8 mouse cellular contexts compared by ENCODE assay signal in genomic region chr6:94699173-94699987, GRCm38 (mm10). TPM values are rescaled to one million over a fixed set of nuclear protein-coding genes. Genes with fewer than 3 reads are reported as not detected.
DNase-seq lines count a peak whose midpoint lies in the region; ATAC-seq and TF ChIP-seq lines count a peak whose summit lies in the region.

No protein-coding gene starts in this region.

- H3K9me3 ChIP-seq in heart, embryonic 10.5 days = no peaks in the 10 kb centered on the region
- no peaks in the 10 kb centered on the region for H3K9me3 ChIP-seq in kidney, embryonic 14.5 days (ENCODE audit: control insufficient read depth, low read length)

- WGBS in heart, embryonic 10.5 days = under 1% methylated on average over 94 of the region's 95 CpGs
- WGBS in kidney, embryonic 14.5 days = under 1% methylated on average over 78 of the region's 95 CpGs
- WGBS in small intestine, adult 2 months = under 1% methylated on average over 95 of the region's 95 CpGs

- H3K27me3 ChIP-seq in heart, embryonic 10.5 days (ENCODE audit: insufficient read depth, poor library complexity, severe bottlenecking) = peaks cover 16% of the 10 kb centered on the region
- peaks cover 5% of the 10 kb centered on the region; the same call in 1 of the 2 replicates for H3K27me3 ChIP-seq in kidney, embryonic 14.5 days (ENCODE audit: control insufficient read depth, insufficient read depth, low read length)
- H3K27me3 ChIP-seq in small intestine, adult 2 months (ENCODE audit: control insufficient read depth, insufficient read depth, low read length) = no peaks in the 10 kb centered on the region

- H3K36me3 ChIP-seq in heart, embryonic 10.5 days = no peaks in the 10 kb centered on the region
- no peaks in the 10 kb centered on the region for H3K36me3 ChIP-seq in kidney, embryonic 14.5 days (ENCODE audit: control insufficient read depth, insufficient read depth, low read length)
- H3K36me3 ChIP-seq in small intestine, adult 2 months (ENCODE audit: control insufficient read depth, insufficient read depth, low read length) = no peaks in the 10 kb centered on the region

- peak; percentile 69 for ATAC-seq in kidney, embryonic 14.5 days (ENCODE audit: low FRiP score, low TSS enrichment)
- ATAC-seq in monocyte, adult 5-6 weeks (replicated peaks; ENCODE audit: insufficient number of reproducible peaks, low FRiP score, low TSS enrichment, poor library complexity, severe bottlenecking) = no peak

- peak overlapping the region; percentile 78 for H3K4me2 ChIP-seq in kidney, embryonic 14.5 days (replicated peaks; ENCODE audit: low read depth, low read length)

- peak; percentile 6 to 19 for DNase-seq in B cell, adult 2 months
- DNase-seq in MN1 (ENCODE audit: low spot score) = peak; percentile 52
- DNase-seq in cerebellum, postnatal 36 days = peak; percentile 53 to 61
- peak; percentile 83 for DNase-seq in heart, embryonic 10.5 days (ENCODE audit: low spot score)
- peak; percentile 28 for DNase-seq in lung, postnatal 14 days

- H3K4me1 ChIP-seq in heart, embryonic 10.5 days = peaks cover 50% of the 10 kb centered on the region
- peaks cover 11% of the 10 kb centered on the region for H3K4me1 ChIP-seq in kidney, embryonic 14.5 days (ENCODE audit: control insufficient read depth, insufficient read depth, low read length)
- H3K4me1 ChIP-seq in small intestine, adult 2 months (ENCODE audit: control insufficient read depth, insufficient read depth, insufficient read length, low read length) = peaks cover 9% of the 10 kb centered on the region

- no peak for TF ChIP-seq POLR2A in small intestine, adult 2 months (IDR thresholded peaks at IDR 0.05; ENCODE audit: low read depth, low read length)

- peak overlapping the region; percentile 94 for H3K27ac ChIP-seq in heart, embryonic 10.5 days
- peak overlapping the region; percentile 71; the same call in 1 of the 2 replicates for H3K27ac ChIP-seq in kidney, embryonic 14.5 days (ENCODE audit: low read depth, low read length)
- peak overlapping the region; percentile 60 for H3K27ac ChIP-seq in small intestine, adult 2 months (ENCODE audit: insufficient read depth, low read depth, low read length)

- peak overlapping the region; percentile 83 for H3K9ac ChIP-seq in kidney, embryonic 14.5 days (ENCODE audit: low read depth, low read length)

- peak overlapping the region; percentile 94 for H3K4me3 ChIP-seq in heart, embryonic 10.5 days
- peak overlapping the region; percentile 80 for H3K4me3 ChIP-seq in kidney, embryonic 14.5 days (ENCODE audit: low read length)
- peak overlapping the region; percentile 94 for H3K4me3 ChIP-seq in small intestine, adult 2 months (ENCODE audit: low read depth, low read length)

- TF ChIP-seq CTCF in small intestine, adult 2 months (IDR thresholded peaks at IDR 0.05; ENCODE audit: extremely low read depth, insufficient read length, insufficient replicate concordance, low read depth, low read length) = no peak

RNA-seq across cellular contexts. Expression of gene Lrig1, which starts 0.6 kb away (rescaled TPM):
- polyA plus RNA-seq in heart, embryonic 10.5 days (2016; fragmentation: Nextera tagmentation; extraction: Ambion mirVana) = 9.7 and 11.8 TPM in 2 replicates
- 10.4 and 11.0 TPM in 2 replicates for polyA plus RNA-seq in kidney, embryonic 14.5 days (2014; fragmentation: Nextera tagmentation; extraction: Ambion mirVana)
- polyA plus RNA-seq in small intestine, adult 2 months (2012; rRNA removed) = 20.5 and 29.8 TPM in 2 replicates
- 1.5 to 4.0 TPM (median 2.8 TPM) in 3 replicates for total RNA-seq in monocyte, adult 5-6 weeks (2017)

Comparison
In these comparisons a context has a peak if more than half of its experiments do, and no peak if none do; other contexts are left out.
1. DNase-seq: peak in every context shown above with its lines; median percentile 83 in heart, embryonic 10.5 days; 57 in cerebellum, postnatal 36 days; 52 in MN1; 28 in lung, postnatal 14 days; 12 in B cell, adult 2 months.